Mouse (Mus musculus): Measurements from ENCODE around the gene Abhd14a. TPM values are rescaled to one million over a fixed set of nuclear protein-coding genes. Genes with fewer than 3 reads are reported as not detected.

Gene Abhd14a
- polyA plus RNA-seq, 1 experiment from 2014 or later = 34.5 TPM

DNA sequence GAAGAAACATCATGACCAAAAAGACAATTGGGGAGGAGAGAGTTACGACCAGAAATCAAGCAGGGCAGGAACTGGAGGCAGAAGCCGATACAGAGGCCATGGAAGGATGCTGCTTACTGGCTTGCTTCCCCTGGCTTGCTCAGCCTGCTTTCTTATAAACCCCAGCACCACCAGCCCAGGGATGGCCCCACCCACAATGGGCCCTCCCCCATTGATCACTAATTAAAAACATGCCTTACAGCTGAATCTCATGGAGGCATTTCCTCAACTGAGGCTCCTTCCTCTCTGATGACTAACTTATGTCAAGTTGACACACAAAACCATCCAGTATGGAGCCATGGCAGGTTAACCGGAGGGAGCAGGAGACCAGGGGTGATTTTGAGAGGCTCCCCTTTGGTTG is 47.7 kb downstream of the Abhd14a start:
- no peaks in the 10 kb centered on the region for H3K9me3 ChIP-seq (ENCODE audit: control insufficient read depth, low read length)
- peaks cover 6% of the 10 kb centered on the region for H3K4me1 ChIP-seq (ENCODE audit: control insufficient read depth, insufficient read depth, low read length)
- no peak for DNase-seq (ENCODE audit: low spot score, missing footprints)
- no peak overlapping the region for H3K27ac ChIP-seq (ENCODE audit: low read depth, low read length)
- 85% methylated on average over 3 of the region's 3 CpGs for WGBS
- no peaks in the 10 kb centered on the region for H3K36me3 ChIP-seq (ENCODE audit: control insufficient read depth, insufficient read depth, low read length)
- no peak overlapping the region for H3K4me3 ChIP-seq (ENCODE audit: low read depth, low read length)
- ATAC-seq (ENCODE audit: low FRiP score) = no peak
- H3K9ac ChIP-seq (ENCODE audit: low read length) = no peak overlapping the region
- H3K27me3 ChIP-seq (ENCODE audit: control insufficient read depth, insufficient read depth, low read length) = no peaks in the 10 kb centered on the region
- no peak overlapping the region for H3K4me2 ChIP-seq

DNA sequence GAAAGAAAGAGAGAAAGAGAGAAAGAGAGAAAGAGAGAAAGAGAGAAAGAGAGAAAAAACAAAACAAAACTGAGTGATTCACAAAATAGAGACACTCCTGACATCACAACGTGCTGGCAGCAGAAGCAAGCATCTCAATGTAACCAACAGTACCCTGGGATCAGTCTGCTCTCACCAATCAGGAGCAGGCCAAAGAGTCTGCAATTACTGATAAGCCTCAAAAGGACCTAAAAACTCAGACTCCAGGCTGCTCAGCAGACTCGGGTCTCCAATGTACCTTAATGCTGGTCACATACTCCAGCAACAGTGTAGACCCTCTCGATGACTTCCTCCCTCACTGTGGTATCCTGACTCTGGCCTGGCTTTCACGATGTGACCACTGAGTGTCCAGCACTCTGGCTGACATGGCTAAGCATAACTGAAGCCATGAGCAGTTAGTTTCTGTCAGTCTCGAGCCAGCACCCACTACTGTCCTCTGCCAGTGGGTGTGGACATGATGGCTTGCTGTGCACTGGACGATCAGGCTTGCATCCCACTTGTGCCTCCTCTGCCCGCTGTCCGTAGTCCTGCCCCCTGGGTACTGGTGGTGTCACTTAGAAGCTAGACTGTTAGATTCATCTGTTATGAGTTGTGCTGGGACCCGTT is 48.7 kb downstream of the Abhd14a start:
- Histone ChIP-seq H3K4me3 (ENCODE audit: low read depth, low read length) (no peak overlapping the region), H3K4me2 (no peak overlapping the region), H3K9ac (ENCODE audit: low read length) (no peak overlapping the region), H3K4me1 (ENCODE audit: control insufficient read depth, insufficient read depth, low read length) (peaks cover 8% of the 10 kb centered on the region), H3K27me3 (ENCODE audit: control insufficient read depth, insufficient read depth, low read length) (no peaks in the 10 kb centered on the region), H3K36me3 (ENCODE audit: control insufficient read depth, insufficient read depth, low read length) (no peaks in the 10 kb centered on the region), H3K9me3 (ENCODE audit: control insufficient read depth, low read length) (no peaks in the 10 kb centered on the region), H3K27ac (ENCODE audit: low read depth, low read length) (no peak overlapping the region)
- 82% methylated on average over 9 of the region's 9 CpGs for WGBS
- DNase-seq (ENCODE audit: low spot score, missing footprints) = no peak
- ATAC-seq (ENCODE audit: low FRiP score) = no peak

GRCm38 (mm10) chr9:106397733-106398132 is 49.7 kb downstream of the Abhd14a start:
- no peak for DNase-seq (ENCODE audit: low spot score, missing footprints)
- Histone ChIP-seq H3K4me2 (no peak overlapping the region), H3K27me3 (ENCODE audit: control insufficient read depth, insufficient read depth, low read length) (no peaks in the 10 kb centered on the region), H3K9ac (ENCODE audit: low read length) (no peak overlapping the region), H3K27ac (ENCODE audit: low read depth, low read length) (no peak overlapping the region), H3K4me1 (ENCODE audit: control insufficient read depth, insufficient read depth, low read length) (peaks cover 8% of the 10 kb centered on the region), H3K4me3 (ENCODE audit: low read depth, low read length) (no peak overlapping the region), H3K36me3 (ENCODE audit: control insufficient read depth, insufficient read depth, low read length) (no peaks in the 10 kb centered on the region), H3K9me3 (ENCODE audit: control insufficient read depth, low read length) (no peaks in the 10 kb centered on the region)
- WGBS = 84% methylated on average over 4 of the region's 4 CpGs
- no peak for ATAC-seq (ENCODE audit: low FRiP score)

DNA sequence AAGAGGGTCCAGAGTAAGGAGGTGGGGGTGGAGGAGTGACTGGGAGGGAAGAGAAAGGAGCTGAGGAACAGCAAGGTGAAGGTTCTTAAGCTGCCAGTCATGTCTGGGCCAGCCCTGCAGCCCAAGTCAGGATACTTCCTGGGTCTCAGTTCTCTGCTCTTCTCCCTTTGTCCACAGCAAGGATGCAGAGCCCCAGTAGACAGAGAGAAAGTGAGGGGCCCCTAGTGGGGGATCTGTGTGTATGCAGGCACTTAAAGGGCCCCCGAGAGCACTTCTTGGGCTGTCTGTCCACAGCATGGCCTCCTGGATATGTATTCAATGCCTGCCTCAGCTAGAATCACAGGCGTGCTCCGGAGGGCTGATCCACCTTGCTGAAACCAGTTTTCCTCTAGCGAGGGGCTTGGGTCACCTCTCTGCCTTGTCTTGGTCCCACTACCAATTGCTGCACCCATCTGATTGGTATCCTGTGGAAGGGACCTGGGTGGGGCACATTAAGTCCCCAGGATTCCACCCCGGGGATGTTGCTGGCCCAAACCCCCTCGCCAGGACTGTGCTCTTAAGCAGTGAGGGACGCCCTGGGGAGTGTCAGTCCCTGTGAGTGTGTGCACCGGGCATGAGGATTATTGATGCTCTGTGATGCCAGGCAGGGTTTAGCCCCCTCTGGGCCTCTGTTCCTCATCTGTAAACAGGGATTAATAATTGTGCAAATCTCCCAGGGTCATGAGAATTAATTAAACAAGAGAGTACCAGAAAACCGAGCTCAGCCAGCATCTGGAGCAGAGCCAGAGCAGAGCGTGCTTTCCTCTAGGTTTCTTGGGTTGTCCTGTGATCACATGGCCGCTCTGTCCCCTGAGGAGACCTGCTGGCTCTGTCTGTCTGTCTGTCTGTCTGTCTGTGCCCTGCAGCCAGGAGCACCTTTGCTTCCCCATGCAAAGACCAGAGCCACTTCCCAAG is 52.6 kb downstream of the Abhd14a start:
- H3K9me3 ChIP-seq (ENCODE audit: control insufficient read depth, low read length) = no peaks in the 10 kb centered on the region
- DNase-seq (ENCODE audit: low spot score, missing footprints) (peak; percentile 91), ATAC-seq (ENCODE audit: low FRiP score) (peak; percentile 63)
- H3K27me3 ChIP-seq (ENCODE audit: control insufficient read depth, insufficient read depth, low read length) = no peaks in the 10 kb centered on the region
- WGBS = 50% methylated on average over 11 of the region's 11 CpGs
- H3K4me2 ChIP-seq = no peak overlapping the region
- H3K27ac ChIP-seq (ENCODE audit: low read depth, low read length) = no peak overlapping the region
- no peak overlapping the region for H3K9ac ChIP-seq (ENCODE audit: low read length)
- no peaks in the 10 kb centered on the region for H3K36me3 ChIP-seq (ENCODE audit: control insufficient read depth, insufficient read depth, low read length)
- peaks cover 8% of the 10 kb centered on the region for H3K4me1 ChIP-seq (ENCODE audit: control insufficient read depth, insufficient read depth, low read length)
- H3K4me3 ChIP-seq (ENCODE audit: low read depth, low read length) = no peak overlapping the region

DNA sequence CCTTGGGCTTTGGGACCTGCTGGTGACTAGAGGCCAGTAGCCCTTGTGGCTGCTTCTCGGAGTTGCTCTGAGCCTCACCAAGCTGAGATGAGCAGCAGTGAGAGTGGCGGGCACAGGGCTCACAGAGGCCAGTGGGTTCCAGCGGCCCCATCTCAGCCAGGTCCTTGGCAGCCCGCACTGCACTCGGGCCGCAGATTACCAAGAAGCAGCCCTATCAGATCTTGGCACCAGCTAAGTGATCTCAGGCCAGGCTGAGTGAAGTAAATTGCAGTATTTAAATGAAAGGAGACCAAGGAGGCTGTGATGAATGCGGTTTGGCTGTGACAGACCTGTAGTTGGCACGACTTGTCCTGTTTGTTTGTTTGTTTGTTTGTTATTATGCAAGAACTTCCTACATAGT is 53.9 kb downstream of the Abhd14a start:
- H3K9ac ChIP-seq (ENCODE audit: low read length) = no peak overlapping the region
- H3K27me3 ChIP-seq (ENCODE audit: control insufficient read depth, insufficient read depth, low read length) = no peaks in the 10 kb centered on the region
- no peaks in the 10 kb centered on the region for H3K9me3 ChIP-seq (ENCODE audit: control insufficient read depth, low read length)
- H3K27ac ChIP-seq (ENCODE audit: low read depth, low read length) = no peak overlapping the region
- 91% methylated on average over 8 of the region's 8 CpGs for WGBS
- peaks cover 8% of the 10 kb centered on the region for H3K4me1 ChIP-seq (ENCODE audit: control insufficient read depth, insufficient read depth, low read length)
- no peak for DNase-seq (ENCODE audit: low spot score, missing footprints)
- no peak overlapping the region for H3K4me3 ChIP-seq (ENCODE audit: low read depth, low read length)
- no peak for ATAC-seq (ENCODE audit: low FRiP score)
- no peaks in the 10 kb centered on the region for H3K36me3 ChIP-seq (ENCODE audit: control insufficient read depth, insufficient read depth, low read length)
- no peak overlapping the region for H3K4me2 ChIP-seq

GRCm38 (mm10) chr9:106392828-106393527 is 54.5 kb downstream of the Abhd14a start:
- DNase-seq (ENCODE audit: low spot score, missing footprints) (no peak), ATAC-seq (ENCODE audit: low FRiP score) (no peak)
- Histone ChIP-seq H3K9me3 (ENCODE audit: control insufficient read depth, low read length) (no peaks in the 10 kb centered on the region), H3K9ac (ENCODE audit: low read length) (no peak overlapping the region), H3K27ac (ENCODE audit: low read depth, low read length) (no peak overlapping the region), H3K36me3 (ENCODE audit: control insufficient read depth, insufficient read depth, low read length) (no peaks in the 10 kb centered on the region), H3K4me3 (ENCODE audit: low read depth, low read length) (no peak overlapping the region), H3K27me3 (ENCODE audit: control insufficient read depth, insufficient read depth, low read length) (no peaks in the 10 kb centered on the region), H3K4me2 (no peak overlapping the region), H3K4me1 (ENCODE audit: control insufficient read depth, insufficient read depth, low read length) (peaks cover 8% of the 10 kb centered on the region)
- 80% methylated on average over 11 of the region's 11 CpGs for WGBS

Other genes with a start within 250 kb of the Abhd14a start
- 23.6 and 26.9 TPM in 2 replicates for gene Ppm1m, start 247.9 kb downstream of the Abhd14a start, polyA plus RNA-seq (2014; fragmentation: Nextera tagmentation; extraction: Ambion mirVana)
- 55.6 and 61.4 TPM in 2 replicates for gene Twf2, start 244.6 kb downstream of the Abhd14a start, polyA plus RNA-seq (2014; fragmentation: Nextera tagmentation; extraction: Ambion mirVana)
- gene Tlr9, start 225.1 kb downstream of the Abhd14a start, polyA plus RNA-seq (2014; fragmentation: Nextera tagmentation; extraction: Ambion mirVana) = 0.15 TPM in 1 of 2 replicates, not detected in the other
- gene Alas1, start 199.0 kb downstream of the Abhd14a start, polyA plus RNA-seq (2014; fragmentation: Nextera tagmentation; extraction: Ambion mirVana) = 91.0 and 91.4 TPM in 2 replicates
- 29.4 and 30.9 TPM in 2 replicates for gene Poc1a, start 166.6 kb downstream of the Abhd14a start, polyA plus RNA-seq (2014; fragmentation: Nextera tagmentation; extraction: Ambion mirVana)
- gene Dusp7, start 79.0 kb downstream of the Abhd14a start, polyA plus RNA-seq (2014; fragmentation: Nextera tagmentation; extraction: Ambion mirVana) = 16.1 and 17.0 TPM in 2 replicates
- 867 and 874 TPM in 2 replicates for gene Rpl29, start 18.2 kb downstream of the Abhd14a start, polyA plus RNA-seq (2014; fragmentation: Nextera tagmentation; extraction: Ambion mirVana)
- gene Acy1, start 9.4 kb downstream of the Abhd14a start, polyA plus RNA-seq (2014; fragmentation: Nextera tagmentation; extraction: Ambion mirVana) = 29.9 and 30.4 TPM in 2 replicates
- 3.9 and 4.5 TPM in 2 replicates for gene Abhd14b, start 219 bp downstream of the Abhd14a start, polyA plus RNA-seq (2014; fragmentation: Nextera tagmentation; extraction: Ambion mirVana)
- gene Pcbp4, start 5.6 kb upstream of the Abhd14a start, polyA plus RNA-seq (2014; fragmentation: Nextera tagmentation; extraction: Ambion mirVana) = 219 and 256 TPM in 2 replicates
- 0.12 and 0.23 TPM in 2 replicates for gene Gpr62, start 18.3 kb upstream of the Abhd14a start, polyA plus RNA-seq (2014; fragmentation: Nextera tagmentation; extraction: Ambion mirVana)
- 38.2 and 44.4 TPM in 2 replicates for gene Rrp9, start 28.3 kb upstream of the Abhd14a start, polyA plus RNA-seq (2014; fragmentation: Nextera tagmentation; extraction: Ambion mirVana)
- gene Parp3, start 29.3 kb upstream of the Abhd14a start, polyA plus RNA-seq (2014; fragmentation: Nextera tagmentation; extraction: Ambion mirVana) = 1.1 and 1.2 TPM in 2 replicates
- gene Iqcf1, start 52.3 kb upstream of the Abhd14a start, polyA plus RNA-seq (2014; fragmentation: Nextera tagmentation; extraction: Ambion mirVana) = not detected in 2 replicates
- not detected in 2 replicates for gene Iqcf5, start 66.9 kb upstream of the Abhd14a start, polyA plus RNA-seq (2014; fragmentation: Nextera tagmentation; extraction: Ambion mirVana)
- not detected in 2 replicates for gene Iqcf3, start 114.0 kb upstream of the Abhd14a start, polyA plus RNA-seq (2014; fragmentation: Nextera tagmentation; extraction: Ambion mirVana)
- not detected in 2 replicates for gene Iqcf4, start 123.3 kb upstream of the Abhd14a start, polyA plus RNA-seq (2014; fragmentation: Nextera tagmentation; extraction: Ambion mirVana)
- gene Iqcf6, start 178.9 kb upstream of the Abhd14a start, polyA plus RNA-seq (2014; fragmentation: Nextera tagmentation; extraction: Ambion mirVana) = not detected in 2 replicates
- 15.5 and 16.4 TPM in 2 replicates for gene Grm2, start 208.4 kb upstream of the Abhd14a start, polyA plus RNA-seq (2014; fragmentation: Nextera tagmentation; extraction: Ambion mirVana)
- gene Tex264, start 238.2 kb upstream of the Abhd14a start, polyA plus RNA-seq (2014; fragmentation: Nextera tagmentation; extraction: Ambion mirVana) = 24.6 and 27.1 TPM in 2 replicates